ENCODE assay signal across 18 mouse cellular contexts in genomic region chr11:21870863-21871262, GRCm38 (mm10).
"Had no signal": no experiment of that assay in that cellular context is flagged by ENCODE, and none has a peak within 500 bp of the region (broad histone marks: within the 10 kb centered on the region; RNA-seq: fewer than 3 reads in every experiment).

No protein-coding gene starts in this region.

- ATAC-seq: lung, postnatal 0 days; midbrain, embryonic 15.5 days had no signal

- H3K4me2 ChIP-seq: kidney, embryonic 15.5 days; liver, embryonic 13.5 days; lung, embryonic 14.5 days; midbrain, embryonic 12.5 days; midbrain, embryonic 15.5 days; neural tube, embryonic 12.5 days; neural tube, embryonic 15.5 days; stomach, embryonic 15.5 days had no signal

- H3K36me3 ChIP-seq: kidney, embryonic 15.5 days; liver, embryonic 13.5 days; midbrain, embryonic 12.5 days; midbrain, embryonic 15.5 days; neural tube, embryonic 12.5 days; neural tube, embryonic 15.5 days; stomach, embryonic 15.5 days had no signal

- H3K4me1 ChIP-seq: kidney, embryonic 15.5 days; liver, embryonic 13.5 days; midbrain, embryonic 12.5 days; midbrain, embryonic 15.5 days; neural tube, embryonic 12.5 days; neural tube, embryonic 15.5 days; stomach, embryonic 15.5 days had no signal

- H3K27me3 ChIP-seq: kidney, embryonic 15.5 days; liver, embryonic 13.5 days; midbrain, embryonic 12.5 days; midbrain, embryonic 15.5 days; neural tube, embryonic 12.5 days; neural tube, embryonic 15.5 days; stomach, embryonic 15.5 days had no signal

- DNase-seq: kidney, postnatal 10 days; kidney, postnatal 36 days; layer of hippocampus, postnatal 36 days; liver, embryonic 13.5 days; lung, embryonic 14.5 days; retina, postnatal 1 day; right cerebral cortex, postnatal 25 days; spleen, adult 18-20 months; thymus, postnatal 36 days had no signal

- H3K9ac ChIP-seq: kidney, embryonic 15.5 days; liver, embryonic 13.5 days; lung, embryonic 14.5 days; midbrain, embryonic 12.5 days; midbrain, embryonic 15.5 days; neural tube, embryonic 12.5 days; neural tube, embryonic 15.5 days; stomach, embryonic 15.5 days had no signal

- H3K9me3 ChIP-seq: kidney, embryonic 15.5 days; liver, embryonic 13.5 days; midbrain, embryonic 12.5 days; midbrain, embryonic 15.5 days; neural tube, embryonic 12.5 days; neural tube, embryonic 15.5 days; stomach, embryonic 15.5 days had no signal

- H3K4me3 ChIP-seq: kidney, embryonic 15.5 days; left cerebral cortex, adult 2 months; liver, embryonic 13.5 days; midbrain, embryonic 12.5 days; midbrain, embryonic 15.5 days; neural tube, embryonic 12.5 days; neural tube, embryonic 15.5 days; stomach, embryonic 15.5 days had no signal

- H3K27ac ChIP-seq: kidney, embryonic 15.5 days; left cerebral cortex, adult 2 months; liver, embryonic 13.5 days; macrophage; midbrain, embryonic 12.5 days; midbrain, embryonic 15.5 days; neural tube, embryonic 12.5 days; neural tube, embryonic 15.5 days; stomach, embryonic 15.5 days had no signal
